Mouse (Mus musculus): ENCODE results near the gene Fcgbp. TPM values are rescaled to one million over a fixed set of nuclear protein-coding genes. Genes with fewer than 3 reads are reported as not detected.

The Fcgbp gene
- total RNA-seq, 1 experiment: 0.85 TPM

GRCm38 (mm10) chr7:28053046-28053930, 17.7 kb upstream of the Fcgbp start:
- TF ChIP-seq ZNF384 (IDR thresholded peaks at IDR 0.05; ENCODE audit: low read depth, low read length): no peak
- no peak for TF ChIP-seq HCFC1 (IDR thresholded peaks at IDR 0.05; ENCODE audit: borderline replicate concordance, insufficient read depth, low read length)
- no peak for TF ChIP-seq ZC3H11A (IDR thresholded peaks at IDR 0.05; ENCODE audit: borderline replicate concordance, low read depth, low read length)
- TF ChIP-seq CHD2 (IDR thresholded peaks at IDR 0.05; ENCODE audit: low read depth, low read length): no peak
- no peak for TF ChIP-seq MAFK (IDR thresholded peaks at IDR 0.05; ENCODE audit: insufficient read depth, low read depth, low read length)
- Histone ChIP-seq H3K36me3 (ENCODE audit: control insufficient read depth, insufficient read depth, low read length, poor library complexity, severe bottlenecking) (peaks cover 8% of the 10 kb centered on the region), H3K4me3 (ENCODE audit: insufficient read depth in 1 of 2, low read depth in 1 of 2, low read length in 2 of 2, poor library complexity in 1 of 2, severe bottlenecking in 1 of 2) (no peak overlapping the region), H3K4me1 (ENCODE audit: control insufficient read depth in 2 of 2, insufficient read depth in 2 of 2, low read length in 2 of 2, poor library complexity in 1 of 2) (peaks cover 2 to 4% of the 10 kb centered on the region in 2 experiments; a peak in 2 of 4 replicates), H3K9ac (ENCODE audit: insufficient read depth, low read depth, low read length, poor library complexity, severe bottlenecking) (no peak overlapping the region), H3K9me3 (ENCODE audit: control insufficient read depth, insufficient read depth, low read depth, low read length) (no peaks in the 10 kb centered on the region), H3K27ac (ENCODE audit: insufficient read depth, low read depth, low read length, poor library complexity, severe bottlenecking) (no peak overlapping the region)
- in situ Hi-C loops (cut with MboI; ENCODE audit: low sequenced_read_pairs in 2 of 2, unreplicated experiment in 2 of 2): no loop called here
- no peak for DNase-seq (ENCODE audit: low read depth, low spot score)

GRCm38 (mm10) chr7:28059972-28060371, 11.1 kb upstream of the Fcgbp start:
- Histone ChIP-seq H3K9me3 (ENCODE audit: control insufficient read depth, insufficient read depth, low read depth, low read length) (no peaks in the 10 kb centered on the region), H3K4me3 (ENCODE audit: insufficient read depth in 1 of 2, low read depth in 1 of 2, low read length in 2 of 2, poor library complexity in 1 of 2, severe bottlenecking in 1 of 2) (no peak overlapping the region), H3K27ac (ENCODE audit: insufficient read depth, low read depth, low read length, poor library complexity, severe bottlenecking) (no peak overlapping the region), H3K36me3 (ENCODE audit: control insufficient read depth, insufficient read depth, low read length, poor library complexity, severe bottlenecking) (no peaks in the 10 kb centered on the region), H3K9ac (ENCODE audit: insufficient read depth, low read depth, low read length, poor library complexity, severe bottlenecking) (no peak overlapping the region), H3K4me1 (ENCODE audit: control insufficient read depth in 2 of 2, insufficient read depth in 2 of 2, low read length in 2 of 2, poor library complexity in 1 of 2) (no peaks in the 10 kb centered on the region)
- in situ Hi-C loops (cut with MboI; ENCODE audit: low sequenced_read_pairs in 2 of 2, unreplicated experiment in 2 of 2): no loop called here
- TF ChIP-seq ZNF384 (IDR thresholded peaks at IDR 0.05; ENCODE audit: low read depth, low read length) (no peak), CHD2 (IDR thresholded peaks at IDR 0.05; ENCODE audit: low read depth, low read length) (no peak), MAFK (IDR thresholded peaks at IDR 0.05; ENCODE audit: insufficient read depth, low read depth, low read length) (no peak)
- DNase-seq (ENCODE audit: low read depth, low spot score): no peak

- in situ Hi-C loops (cut with MboI; ENCODE audit: low sequenced_read_pairs in 2 of 2, unreplicated experiment in 2 of 2): no loop called here
Measured at GRCm38 (mm10) chr7:28068661-28069060, 2.4 kb upstream of the Fcgbp start.

GRCm38 (mm10) chr7:28069546-28070172, 1.4 kb upstream of the Fcgbp start:
- H3K36me3 ChIP-seq (ENCODE audit: control insufficient read depth, insufficient read depth, low read length, poor library complexity, severe bottlenecking): no peaks in the 10 kb centered on the region
- no peaks in the 10 kb centered on the region for H3K9me3 ChIP-seq (ENCODE audit: control insufficient read depth, insufficient read depth, low read depth, low read length)
- DNase-seq (ENCODE audit: low read depth, low spot score): no peak
- peak overlapping the region; percentile 36; the same call in 1 of the 2 replicates for H3K27ac ChIP-seq (ENCODE audit: insufficient read depth, low read depth, low read length, poor library complexity, severe bottlenecking)
- no peak for TF ChIP-seq ZC3H11A (IDR thresholded peaks at IDR 0.05; ENCODE audit: borderline replicate concordance, low read depth, low read length)
- no peak for TF ChIP-seq MAFK (IDR thresholded peaks at IDR 0.05; ENCODE audit: insufficient read depth, low read depth, low read length)
- TF ChIP-seq ZNF384 (IDR thresholded peaks at IDR 0.05; ENCODE audit: low read depth, low read length): no peak
- no peak for TF ChIP-seq HCFC1 (IDR thresholded peaks at IDR 0.05; ENCODE audit: borderline replicate concordance, insufficient read depth, low read length)
- TF ChIP-seq CHD2 (IDR thresholded peaks at IDR 0.05; ENCODE audit: low read depth, low read length): no peak
- H3K9ac ChIP-seq (ENCODE audit: insufficient read depth, low read depth, low read length, poor library complexity, severe bottlenecking): no peak overlapping the region
- no peaks in the 10 kb centered on the region for H3K4me1 ChIP-seq (ENCODE audit: control insufficient read depth in 2 of 2, insufficient read depth in 2 of 2, low read length in 2 of 2, poor library complexity in 1 of 2)
- no peak overlapping the region for H3K4me3 ChIP-seq (ENCODE audit: insufficient read depth in 1 of 2, low read depth in 1 of 2, low read length in 2 of 2, poor library complexity in 1 of 2, severe bottlenecking in 1 of 2)
- in situ Hi-C loops (cut with MboI; ENCODE audit: low sequenced_read_pairs in 2 of 2, unreplicated experiment in 2 of 2): no loop called here

More at GRCm38 (mm10) chr7:28068661-28069060, 2.4 kb upstream of the Fcgbp start:
- H3K36me3 ChIP-seq (ENCODE audit: control insufficient read depth, insufficient read depth, low read length, poor library complexity, severe bottlenecking): no peaks in the 10 kb centered on the region
- H3K4me1 ChIP-seq (ENCODE audit: control insufficient read depth in 2 of 2, insufficient read depth in 2 of 2, low read length in 2 of 2, poor library complexity in 1 of 2): no peaks in the 10 kb centered on the region
- TF ChIP-seq MAFK (IDR thresholded peaks at IDR 0.05; ENCODE audit: insufficient read depth, low read depth, low read length) (no peak), ZC3H11A (IDR thresholded peaks at IDR 0.05; ENCODE audit: borderline replicate concordance, low read depth, low read length) (no peak), CHD2 (IDR thresholded peaks at IDR 0.05; ENCODE audit: low read depth, low read length) (no peak), HCFC1 (IDR thresholded peaks at IDR 0.05; ENCODE audit: borderline replicate concordance, insufficient read depth, low read length) (no peak), ZNF384 (IDR thresholded peaks at IDR 0.05; ENCODE audit: low read depth, low read length) (no peak)
- DNase-seq (ENCODE audit: low read depth, low spot score): no peak
- no peak overlapping the region for H3K27ac ChIP-seq (ENCODE audit: insufficient read depth, low read depth, low read length, poor library complexity, severe bottlenecking)
- no peak overlapping the region for H3K9ac ChIP-seq (ENCODE audit: insufficient read depth, low read depth, low read length, poor library complexity, severe bottlenecking)
- H3K9me3 ChIP-seq (ENCODE audit: control insufficient read depth, insufficient read depth, low read depth, low read length): no peaks in the 10 kb centered on the region
- no peak overlapping the region for H3K4me3 ChIP-seq (ENCODE audit: insufficient read depth in 1 of 2, low read depth in 1 of 2, low read length in 2 of 2, poor library complexity in 1 of 2, severe bottlenecking in 1 of 2)

All from ES-E14 (cell line).